In the genomic region with DNA sequence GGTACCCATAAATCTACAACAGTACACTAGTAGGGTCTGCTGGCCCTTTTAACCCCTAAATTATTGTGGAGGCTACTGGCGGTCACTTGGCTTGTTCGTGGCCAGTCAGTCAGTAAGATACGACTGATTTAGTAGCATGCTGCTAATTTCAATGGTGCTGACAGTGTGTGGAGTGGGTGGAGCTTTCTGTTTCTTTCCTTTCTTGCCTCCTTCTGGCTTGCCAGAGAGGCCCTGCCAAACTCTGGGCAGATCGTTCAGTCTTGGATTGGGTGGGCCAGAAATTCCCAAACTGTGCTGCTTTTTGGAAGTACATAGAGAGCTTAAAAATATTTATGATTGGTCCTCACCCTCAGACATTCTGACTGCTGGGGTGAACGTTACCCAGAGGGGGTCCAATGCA, we compare ENCODE assay signal across 8 mouse cellular contexts. TPM values are rescaled to one million over a fixed set of nuclear protein-coding genes. Genes with fewer than 3 reads are reported as not detected.
A peak's percentile ranks its signal among the peaks of the same experiment; 100 is the strongest.
DNase-seq lines count a peak whose midpoint lies in the region; ATAC-seq and TF ChIP-seq lines count a peak whose summit lies in the region.

No protein-coding gene starts in this region.

- no peaks in the 10 kb centered on the region for H3K9me3 ChIP-seq in kidney, embryonic 16.5 days (ENCODE audit: low read length)
- no peaks in the 10 kb centered on the region for H3K9me3 ChIP-seq in forebrain, embryonic 10.5 days
- H3K9me3 ChIP-seq in hindbrain, embryonic 16.5 days (ENCODE audit: control insufficient read depth, low read length), result no peaks in the 10 kb centered on the region
- H3K9me3 ChIP-seq in midbrain, postnatal 0 days (ENCODE audit: low read length), result no peaks in the 10 kb centered on the region

- DNase-seq in kidney, postnatal 36 days, result no peak
- DNase-seq in forebrain, embryonic 10.5 days (ENCODE audit: extremely low spot score, low spot score), result no peak
- no peak for DNase-seq in midbrain, postnatal 0 days (ENCODE audit: low spot score)
- no peak for DNase-seq in urinary bladder, postnatal 36 days (ENCODE audit: low spot score in 2 of 2)
- no peak for DNase-seq in cerebellum, postnatal 10 days
- DNase-seq in embryo, embryonic 11 days, result no peak

- no peak overlapping the region for H3K27ac ChIP-seq in kidney, embryonic 16.5 days (ENCODE audit: low read length)
- no peak overlapping the region for H3K27ac ChIP-seq in forebrain, embryonic 10.5 days
- no peak overlapping the region for H3K27ac ChIP-seq in hindbrain, embryonic 16.5 days (ENCODE audit: low read depth, low read length)
- no peak overlapping the region for H3K27ac ChIP-seq in midbrain, postnatal 0 days (ENCODE audit: low read depth, low read length)

- peak overlapping the region; percentile 48 for H3K4me3 ChIP-seq in kidney, embryonic 16.5 days (ENCODE audit: low read length)
- H3K4me3 ChIP-seq in forebrain, embryonic 10.5 days, result peak overlapping the region; percentile 39
- H3K4me3 ChIP-seq in hindbrain, embryonic 16.5 days (ENCODE audit: low read length), result peak overlapping the region; percentile 34
- H3K4me3 ChIP-seq in midbrain, postnatal 0 days (ENCODE audit: low read depth, low read length), result peak overlapping the region; percentile 28

- peak overlapping the region; percentile 56 for H3K4me2 ChIP-seq in kidney, embryonic 16.5 days (replicated peaks; ENCODE audit: low read depth, low read length)
- peak overlapping the region; percentile 62 for H3K4me2 ChIP-seq in hindbrain, embryonic 16.5 days (ENCODE audit: low read length)
- H3K4me2 ChIP-seq in midbrain, postnatal 0 days (ENCODE audit: low read depth, low read length, poor library complexity, severe bottlenecking), result peak overlapping the region; percentile 55

- peaks cover 51% of the 10 kb centered on the region for H3K27me3 ChIP-seq in kidney, embryonic 16.5 days (ENCODE audit: insufficient read depth, low read length)
- H3K27me3 ChIP-seq in forebrain, embryonic 10.5 days (ENCODE audit: poor library complexity, severe bottlenecking), result peaks cover 92% of the 10 kb centered on the region
- H3K27me3 ChIP-seq in hindbrain, embryonic 16.5 days (replicated peaks; ENCODE audit: control insufficient read depth, insufficient read depth, low read length), result peaks cover 21% of the 10 kb centered on the region
- peaks cover 24% of the 10 kb centered on the region for H3K27me3 ChIP-seq in midbrain, postnatal 0 days (ENCODE audit: insufficient read depth, low read length)

- 23% methylated on average over 5 of the region's 5 CpGs for WGBS in kidney, embryonic 16.5 days
- 43% methylated on average over 5 of the region's 5 CpGs for WGBS in forebrain, embryonic 10.5 days
- WGBS in hindbrain, embryonic 16.5 days, result 37% methylated on average over 5 of the region's 5 CpGs
- 36% methylated on average over 5 of the region's 5 CpGs for WGBS in midbrain, postnatal 0 days

- H3K9ac ChIP-seq in kidney, embryonic 16.5 days (replicated peaks; ENCODE audit: low read length), result peak overlapping the region; percentile 69
- no peak overlapping the region for H3K9ac ChIP-seq in hindbrain, embryonic 16.5 days (ENCODE audit: low read depth, low read length)
- H3K9ac ChIP-seq in midbrain, postnatal 0 days (replicated peaks; ENCODE audit: low read length, poor library complexity, severe bottlenecking), result peak overlapping the region; percentile 34; the same call in 1 of the 2 replicates

- no peaks in the 10 kb centered on the region for H3K36me3 ChIP-seq in kidney, embryonic 16.5 days (ENCODE audit: insufficient read depth, low read length)
- no peaks in the 10 kb centered on the region for H3K36me3 ChIP-seq in forebrain, embryonic 10.5 days (replicated peaks)
- H3K36me3 ChIP-seq in hindbrain, embryonic 16.5 days (ENCODE audit: control insufficient read depth, insufficient read depth, low read length), result no peaks in the 10 kb centered on the region
- H3K36me3 ChIP-seq in midbrain, postnatal 0 days (ENCODE audit: insufficient read depth, low read length), result no peaks in the 10 kb centered on the region

- no peak for TF ChIP-seq CTCF in midbrain, postnatal 0 days (IDR thresholded peaks at IDR 0.05)

- peaks cover 21% of the 10 kb centered on the region for H3K4me1 ChIP-seq in kidney, embryonic 16.5 days (ENCODE audit: insufficient read depth, low read length)
- peaks cover 54% of the 10 kb centered on the region for H3K4me1 ChIP-seq in forebrain, embryonic 10.5 days
- H3K4me1 ChIP-seq in hindbrain, embryonic 16.5 days (ENCODE audit: control insufficient read depth, insufficient read depth, low read depth, low read length), result peaks cover 26% of the 10 kb centered on the region
- H3K4me1 ChIP-seq in midbrain, postnatal 0 days (ENCODE audit: insufficient read depth, low read length), result no peaks in the 10 kb centered on the region; the same call in 1 of the 2 replicates

- ATAC-seq in kidney, embryonic 16.5 days (ENCODE audit: low FRiP score, low TSS enrichment), result no peak
- ATAC-seq in hindbrain, embryonic 16.5 days, result no peak
- no peak for ATAC-seq in midbrain, postnatal 0 days (ENCODE audit: low FRiP score)

RNA-seq across cellular contexts. Expression of a gene that starts 2.5 kb away (rescaled TPM):
- 27.4 and 31.3 TPM in 2 replicates for polyA plus RNA-seq in kidney, embryonic 16.5 days (2015; fragmentation: Nextera tagmentation; extraction: Ambion mirVana)
- polyA plus RNA-seq in forebrain, embryonic 10.5 days (2016; fragmentation: Nextera tagmentation; extraction: Ambion mirVana), result 4.5 and 4.7 TPM in 2 replicates
- 5.1 and 6.6 TPM in 2 replicates for polyA plus RNA-seq in hindbrain, embryonic 16.5 days (2015; fragmentation: Nextera tagmentation; extraction: Ambion mirVana)
- total RNA-seq in midbrain, postnatal 0 days (2014; rRNA removed), result 3.8 and 6.8 TPM in 2 replicates
- 2.4 and 2.7 TPM in 2 replicates for polyA plus RNA-seq in midbrain, postnatal 0 days (2015; fragmentation: Nextera tagmentation; extraction: Ambion mirVana)

RNA-seq across cellular contexts. Expression of a gene that starts 6.3 kb away (rescaled TPM):
- polyA plus RNA-seq in kidney, embryonic 16.5 days (2015; fragmentation: Nextera tagmentation; extraction: Ambion mirVana), result 18.6 and 19.3 TPM in 2 replicates
- polyA plus RNA-seq in forebrain, embryonic 10.5 days (2016; fragmentation: Nextera tagmentation; extraction: Ambion mirVana), result 14.6 and 16.1 TPM in 2 replicates
- polyA plus RNA-seq in hindbrain, embryonic 16.5 days (2015; fragmentation: Nextera tagmentation; extraction: Ambion mirVana), result 11.9 and 15.2 TPM in 2 replicates
- 9.9 and 26.1 TPM in 2 replicates for total RNA-seq in midbrain, postnatal 0 days (2014; rRNA removed)
- 9.9 and 10.1 TPM in 2 replicates for polyA plus RNA-seq in midbrain, postnatal 0 days (2015; fragmentation: Nextera tagmentation; extraction: Ambion mirVana)

RNA-seq across cellular contexts. Expression of a gene that starts 10.6 kb away (rescaled TPM):
- 170 and 173 TPM in 2 replicates for polyA plus RNA-seq in kidney, embryonic 16.5 days (2015; fragmentation: Nextera tagmentation; extraction: Ambion mirVana)
- 227 TPM in 2 replicates for polyA plus RNA-seq in forebrain, embryonic 10.5 days (2016; fragmentation: Nextera tagmentation; extraction: Ambion mirVana)
- 167 and 175 TPM in 2 replicates for polyA plus RNA-seq in hindbrain, embryonic 16.5 days (2015; fragmentation: Nextera tagmentation; extraction: Ambion mirVana)
- 43.0 and 76.9 TPM in 2 replicates for total RNA-seq in midbrain, postnatal 0 days (2014; rRNA removed)
- polyA plus RNA-seq in midbrain, postnatal 0 days (2015; fragmentation: Nextera tagmentation; extraction: Ambion mirVana), result 138 and 154 TPM in 2 replicates

RNA-seq across cellular contexts. Expression of a gene that starts 12.5 kb away (rescaled TPM):
- 10.5 and 11.5 TPM in 2 replicates for polyA plus RNA-seq in kidney, embryonic 16.5 days (2015; fragmentation: Nextera tagmentation; extraction: Ambion mirVana)
- polyA plus RNA-seq in forebrain, embryonic 10.5 days (2016; fragmentation: Nextera tagmentation; extraction: Ambion mirVana), result 7.9 and 10.1 TPM in 2 replicates
- 13.8 and 15.7 TPM in 2 replicates for polyA plus RNA-seq in hindbrain, embryonic 16.5 days (2015; fragmentation: Nextera tagmentation; extraction: Ambion mirVana)
- total RNA-seq in midbrain, postnatal 0 days (2014; rRNA removed), result 3.4 and 5.5 TPM in 2 replicates
- 18.6 and 20.1 TPM in 2 replicates for polyA plus RNA-seq in midbrain, postnatal 0 days (2015; fragmentation: Nextera tagmentation; extraction: Ambion mirVana)

RNA-seq across cellular contexts. Expression of a gene that starts 12.5 kb away (rescaled TPM):
- 235 and 255 TPM in 2 replicates for polyA plus RNA-seq in kidney, embryonic 16.5 days (2015; fragmentation: Nextera tagmentation; extraction: Ambion mirVana)
- 83.9 and 92.7 TPM in 2 replicates for polyA plus RNA-seq in forebrain, embryonic 10.5 days (2016; fragmentation: Nextera tagmentation; extraction: Ambion mirVana)
- 416 and 443 TPM in 2 replicates for polyA plus RNA-seq in hindbrain, embryonic 16.5 days (2015; fragmentation: Nextera tagmentation; extraction: Ambion mirVana)
- 66.1 and 81.2 TPM in 2 replicates for total RNA-seq in midbrain, postnatal 0 days (2014; rRNA removed)
- polyA plus RNA-seq in midbrain, postnatal 0 days (2015; fragmentation: Nextera tagmentation; extraction: Ambion mirVana), result 588 and 612 TPM in 2 replicates
